ENCODE assay signal across 28 mouse cellular contexts in the genomic region with DNA sequence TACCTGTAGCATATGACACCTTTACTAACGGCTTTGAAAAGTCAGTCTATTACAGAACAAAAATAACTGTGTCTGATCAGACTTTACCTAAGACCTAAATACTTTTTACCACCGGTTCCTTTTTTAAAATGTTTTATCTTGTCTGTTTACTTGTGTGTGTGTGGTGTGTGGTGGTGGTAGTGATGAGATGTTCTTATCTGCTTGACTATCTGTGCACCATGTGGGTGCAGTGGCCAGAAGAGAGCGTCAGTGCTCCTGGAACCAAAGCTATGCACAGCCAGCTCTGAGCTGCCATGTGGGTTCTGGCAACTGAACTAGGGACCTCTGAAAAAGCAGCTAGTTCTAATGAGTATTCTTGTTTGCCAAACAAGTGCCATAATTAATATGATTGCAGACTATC. TPM values are rescaled to one million over a fixed set of nuclear protein-coding genes. Genes with fewer than 3 reads are reported as not detected.
DNase-seq lines count a peak whose midpoint lies in the region; ATAC-seq and TF ChIP-seq lines count a peak whose summit lies in the region.
"Had no signal": no experiment of that assay in that cellular context is flagged by ENCODE, and none has a peak within 500 bp of the region (broad histone marks: within the 10 kb centered on the region; RNA-seq: fewer than 3 reads in every experiment).

No protein-coding gene starts in this region.

- ATAC-seq in inflammation-experienced regulatory T-cells, adult 6 months, result no peak
- ATAC-seq: forebrain, embryonic 13.5 days; hindbrain, postnatal 0 days; intestine, postnatal 0 days had no signal

- DNase-seq in cerebellum, postnatal 14 days, result peak; percentile 15 to 21
- DNase-seq in cerebellum, adult 2 months, result no peak
- DNase-seq in layer of hippocampus, adult 2 months (ENCODE audit: low spot score in 2 of 2), result no peak
- no peak for DNase-seq in layer of hippocampus, adult 11-12 months (ENCODE audit: low spot score)
- DNase-seq in 416B (ENCODE audit: low read depth), result peak; percentile 24
- peak; percentile 7 for DNase-seq in T-cell, adult 2 months (ENCODE audit: low spot score)
- DNase-seq: adrenal gland, postnatal 25 days; cerebellum, adult 11 months; cerebellum, postnatal 36 days; embryo, embryonic 11 days; gastrocnemius, adult 2 months; heart, postnatal 10 days; kidney, postnatal 10 days; lung, postnatal 36 days; midbrain, embryonic 14.5 days had no signal

- H3K4me3 ChIP-seq in cerebellum, adult 2 months (replicated peaks; ENCODE audit: insufficient read depth, low read depth, low read length), result no peak overlapping the region
- no peak overlapping the region for H3K4me3 ChIP-seq in layer of hippocampus, adult 2 months
- H3K4me3 ChIP-seq: embryonic facial prominence, embryonic 13.5 days; erythroblast, embryonic 14.5 days; forebrain, embryonic 13.5 days; gastrocnemius, adult 2 months; heart, embryonic 12.5 days; hindbrain, embryonic 10.5 days; limb, embryonic 12.5 days; lung, embryonic 15.5 days; megakaryocyte, embryonic 14.5 days; neural tube, embryonic 12.5 days had no signal

- no peak overlapping the region for H3K27ac ChIP-seq in cerebellum, adult 2 months (ENCODE audit: insufficient read depth, low read length)
- no peak overlapping the region for H3K27ac ChIP-seq in layer of hippocampus, adult 2 months
- H3K27ac ChIP-seq: embryonic facial prominence, embryonic 13.5 days; forebrain, embryonic 13.5 days; gastrocnemius, adult 2 months; hindbrain, embryonic 10.5 days; hindbrain, postnatal 0 days; limb, embryonic 12.5 days; liver, embryonic 14.5 days; lung, embryonic 15.5 days; neural tube, embryonic 12.5 days had no signal

- WGBS in cerebellum, adult 2 months, result 69% methylated on average over 3 of the region's 3 CpGs

- H3K27me3 ChIP-seq in cerebellum, adult 2 months (ENCODE audit: control insufficient read depth, insufficient read depth, low read length), result no peaks in the 10 kb centered on the region
- H3K27me3 ChIP-seq: embryonic facial prominence, embryonic 13.5 days; forebrain, embryonic 13.5 days; heart, embryonic 12.5 days; limb, embryonic 12.5 days; lung, embryonic 15.5 days; megakaryocyte, embryonic 14.5 days; neural tube, embryonic 12.5 days had no signal

- TF ChIP-seq CTCF in cerebellum, adult 2 months (IDR thresholded peaks at IDR 0.05; ENCODE audit: borderline replicate concordance, insufficient read depth, low read depth, low read length), result no peak
- peak; percentile 32 for TF ChIP-seq CTCF in layer of hippocampus, adult 2 months (conservative IDR thresholded peaks at IDR 0.05)

- peaks cover 3% of the 10 kb centered on the region; the same call in 1 of the 2 replicates for H3K4me1 ChIP-seq in cerebellum, adult 2 months (ENCODE audit: control insufficient read depth, insufficient read depth, low read length)
- H3K4me1 ChIP-seq: limb, embryonic 12.5 days had no signal

- TF ChIP-seq POLR2A in cerebellum, adult 2 months (IDR thresholded peaks at IDR 0.05; ENCODE audit: borderline replicate concordance, insufficient read depth, low read length), result no peak

RNA-seq across cellular contexts. Expression of gene Ulk2, which starts 3.7 kb away (rescaled TPM):
- polyA plus RNA-seq in cerebellum, adult 2 months (2012; rRNA removed), result 45.4 and 47.5 TPM in 2 replicates
- total RNA-seq in layer of hippocampus, adult 2 months (2021), result 10 to 100 TPM; 71.2 to 74.3 TPM
- 10 to 100 TPM in 2 of 3 experiments, 1 to 10 TPM in 1; 5.7 to 10.2 (median 10.1) TPM for polyA plus RNA-seq in inflammation-experienced regulatory T-cells, adult 6 months (2017; shearing (Covaris generic))

Comparison
In these comparisons a context has a peak if more than half of its experiments do, and no peak if none do; other contexts are left out.
1. DNase-seq: peak in cerebellum, postnatal 14 days (2 of 2), 416B (single experiment) and T-cell, adult 2 months (single experiment); none in cerebellum, adult 2 months (0 of 2), layer of hippocampus, adult 2 months (0 of 2) and layer of hippocampus, adult 11-12 months (single experiment).